Mouse (Mus musculus): Measurements from ENCODE around the gene Adgrb3. TPM values are rescaled to one million over a fixed set of nuclear protein-coding genes. Genes with fewer than 3 reads are reported as not detected.

Gene Adgrb3
- polyA plus RNA-seq, 1 experiment = not detected

GRCm38 (mm10) chr1:25281471-25281870 is 548.0 kb downstream of the Adgrb3 start:
- no peak for TF ChIP-seq GATA1 (IDR thresholded peaks at IDR 0.05; ENCODE audit: low read length)

GRCm38 (mm10) chr1:25250562-25250961 is 578.9 kb downstream of the Adgrb3 start:
- TF ChIP-seq GATA1 (IDR thresholded peaks at IDR 0.05; ENCODE audit: low read length) = no peak

GRCm38 (mm10) chr1:25242436-25242835 is 587.1 kb downstream of the Adgrb3 start:
- no peak for TF ChIP-seq GATA1 (IDR thresholded peaks at IDR 0.05; ENCODE audit: low read length)

GRCm38 (mm10) chr1:25229245-25229750 is 600.2 kb downstream of the Adgrb3 start:
- no peak for TF ChIP-seq GATA1 (IDR thresholded peaks at IDR 0.05; ENCODE audit: low read length)

- TF ChIP-seq GATA1 (IDR thresholded peaks at IDR 0.05; ENCODE audit: low read length) = no peak
Observed at GRCm38 (mm10) chr1:25228381-25229244, 600.9 kb downstream of the Adgrb3 start.

- TF ChIP-seq GATA1 (IDR thresholded peaks at IDR 0.05; ENCODE audit: low read length) = no peak
Observed at GRCm38 (mm10) chr1:25227880-25228279, 601.6 kb downstream of the Adgrb3 start.

GRCm38 (mm10) chr1:25204636-25205035 is 624.9 kb downstream of the Adgrb3 start:
- no peak for TF ChIP-seq GATA1 (IDR thresholded peaks at IDR 0.05; ENCODE audit: low read length)

- TF ChIP-seq GATA1 (IDR thresholded peaks at IDR 0.05; ENCODE audit: low read length) = no peak
Observed at GRCm38 (mm10) chr1:25199392-25199791, 630.1 kb downstream of the Adgrb3 start.

GRCm38 (mm10) chr1:25191986-25192385 is 637.5 kb downstream of the Adgrb3 start:
- TF ChIP-seq GATA1 (IDR thresholded peaks at IDR 0.05; ENCODE audit: low read length) = no peak

- no peak for TF ChIP-seq GATA1 (IDR thresholded peaks at IDR 0.05; ENCODE audit: low read length)
Observed at GRCm38 (mm10) chr1:25189261-25189660, 640.2 kb downstream of the Adgrb3 start.

- TF ChIP-seq GATA1 (IDR thresholded peaks at IDR 0.05; ENCODE audit: low read length) = no peak
Observed at GRCm38 (mm10) chr1:25185909-25186308, 643.6 kb downstream of the Adgrb3 start.

- TF ChIP-seq GATA1 (IDR thresholded peaks at IDR 0.05; ENCODE audit: low read length) = no peak
Observed at GRCm38 (mm10) chr1:25181881-25182280, 647.6 kb downstream of the Adgrb3 start.

GRCm38 (mm10) chr1:25180615-25181014 is 648.9 kb downstream of the Adgrb3 start:
- TF ChIP-seq GATA1 (IDR thresholded peaks at IDR 0.05; ENCODE audit: low read length) = no peak

GRCm38 (mm10) chr1:25179860-25180582 is 649.5 kb downstream of the Adgrb3 start:
- no peak for TF ChIP-seq GATA1 (IDR thresholded peaks at IDR 0.05; ENCODE audit: low read length)

GRCm38 (mm10) chr1:25178347-25179130 is 651.0 kb downstream of the Adgrb3 start:
- no peak for TF ChIP-seq GATA1 (IDR thresholded peaks at IDR 0.05; ENCODE audit: low read length)

GRCm38 (mm10) chr1:25167120-25167519 is 662.4 kb downstream of the Adgrb3 start:
- no peak for TF ChIP-seq GATA1 (IDR thresholded peaks at IDR 0.05; ENCODE audit: low read length)
